ENCODE assay signal across 9 mouse cellular contexts in the genomic region with DNA sequence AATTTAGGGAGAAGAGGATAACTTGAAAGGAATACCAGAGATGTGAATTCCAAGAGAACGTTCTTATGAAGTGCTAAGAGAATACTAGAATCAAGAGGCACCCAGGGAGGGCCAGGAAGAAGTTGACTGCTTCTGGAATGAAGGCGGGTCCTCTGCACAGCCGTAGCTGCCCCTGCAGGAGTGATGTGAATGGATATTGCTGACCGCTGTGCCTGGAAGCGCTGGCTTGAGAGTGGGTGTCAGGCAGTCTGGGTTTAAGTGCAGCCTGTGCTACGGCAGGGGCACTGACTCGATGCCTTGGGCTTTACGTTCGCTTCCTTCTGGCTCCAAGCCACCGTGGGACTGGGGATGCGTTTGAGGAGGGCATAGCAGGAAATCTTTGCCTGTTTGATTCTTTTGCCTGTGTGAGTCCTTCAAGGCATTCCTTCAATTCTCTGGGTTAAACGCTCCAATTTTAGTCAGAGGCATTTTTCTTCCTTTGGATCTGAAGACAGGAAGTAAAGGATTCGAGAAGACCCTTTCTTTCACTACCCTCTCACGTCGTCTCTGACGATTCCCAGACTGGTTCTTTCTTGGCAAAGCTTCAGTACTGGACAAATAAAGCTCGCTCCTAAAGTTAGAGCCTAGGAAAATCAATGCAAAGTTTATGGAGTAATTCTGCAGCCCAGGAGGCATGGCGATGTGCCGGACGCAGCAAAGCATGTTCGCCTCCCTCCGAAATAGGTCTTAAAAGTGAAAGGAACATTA.
DNase-seq lines count a peak whose midpoint lies in the region; ATAC-seq and TF ChIP-seq lines count a peak whose summit lies in the region.
"Had no signal": no experiment of that assay in that cellular context is flagged by ENCODE, and none has a peak within 500 bp of the region (broad histone marks: within the 10 kb centered on the region; RNA-seq: fewer than 3 reads in every experiment).

No protein-coding gene starts in this region.

- WGBS in heart, adult 2 months, result 22% methylated on average over 22 of the region's 22 CpGs
- WGBS in heart, embryonic 13.5 days, result 28% methylated on average over 22 of the region's 22 CpGs

- no peak for TF ChIP-seq CTCF in heart, adult 2 months (IDR thresholded peaks at IDR 0.05)

- H3K27ac ChIP-seq in heart, adult 2 months, result no peak overlapping the region
- no peak overlapping the region for H3K27ac ChIP-seq in heart, embryonic 13.5 days (replicated peaks)

- H3K4me2 ChIP-seq in heart, embryonic 13.5 days, result peak overlapping the region; percentile 72

- no peak for TF ChIP-seq EP300 in heart, adult 2 months (IDR thresholded peaks at IDR 0.05; ENCODE audit: insufficient read depth, low read depth, low read length)

- H3K36me3 ChIP-seq in heart, adult 2 months (ENCODE audit: control insufficient read depth, insufficient read depth, low read length), result no peaks in the 10 kb centered on the region
- no peaks in the 10 kb centered on the region for H3K36me3 ChIP-seq in heart, embryonic 13.5 days

- no peaks in the 10 kb centered on the region for H3K4me1 ChIP-seq in heart, adult 2 months (ENCODE audit: control insufficient read depth, insufficient read depth, low read length)
- peaks cover 14% of the 10 kb centered on the region for H3K4me1 ChIP-seq in heart, embryonic 13.5 days

- TF ChIP-seq POLR2A in heart, adult 2 months (IDR thresholded peaks at IDR 0.05; ENCODE audit: insufficient read depth, low read depth, low read length), result no peak

- intact Hi-C loops in heart, adult 2 months (cut with DNase I), result no loop called here
- intact Hi-C loops in heart, postnatal 25 days (cut with DNase I), result no loop called here
- intact Hi-C loops in left cerebral cortex, postnatal 14 days (cut with DNase I), result no loop called here

- no peak for ATAC-seq in heart, embryonic 13.5 days (ENCODE audit: extremely low read depth, insufficient number of reproducible peaks, low FRiP score, low TSS enrichment)

- H3K9me3 ChIP-seq in heart, embryonic 13.5 days, result no peaks in the 10 kb centered on the region

- DNase-seq in heart, adult 2 months, result no peak
- DNase-seq in heart, postnatal 25 days (ENCODE audit: low spot score), result no peak
- peak; percentile 10 for DNase-seq in MN1 (ENCODE audit: low spot score)
- DNase-seq in lung, postnatal 14 days, result peak; percentile 11
- DNase-seq in layer of hippocampus, adult 9-10 months (ENCODE audit: low spot score), result no peak
- no peak for DNase-seq in left cerebral cortex, postnatal 14 days (ENCODE audit: low spot score in 2 of 2)
- no peak for DNase-seq in spleen, adult 12 weeks (ENCODE audit: low spot score)
- DNase-seq: thymus, postnatal 14 days had no signal

- 0 out of 2 replicates have a peak overlapping the region, but pooled peaks have one; percentile 13 for H3K9ac ChIP-seq in heart, adult 2 months (ENCODE audit: low read depth, low read length)
- peak overlapping the region; percentile 72 for H3K9ac ChIP-seq in heart, embryonic 13.5 days

- H3K27me3 ChIP-seq in heart, adult 2 months (ENCODE audit: control insufficient read depth, insufficient read depth, low read length), result no peaks in the 10 kb centered on the region
- H3K27me3 ChIP-seq in heart, embryonic 13.5 days (replicated peaks), result peaks cover 3% of the 10 kb centered on the region; the same call in 1 of the 2 replicates

- peak overlapping the region; percentile 12; the same call in 1 of the 2 replicates for H3K4me3 ChIP-seq in heart, adult 2 months
- peak overlapping the region; percentile 42 for H3K4me3 ChIP-seq in heart, embryonic 13.5 days

- H3K79me2 ChIP-seq in heart, adult 2 months (replicated peaks; ENCODE audit: control insufficient read depth, insufficient read depth, low read length), result no peaks in the 10 kb centered on the region

Comparison
In these comparisons a context has a peak if more than half of its experiments do, and no peak if none do; other contexts are left out.
1. DNase-seq: peak in MN1 (single experiment) and lung, postnatal 14 days (single experiment); none in heart, adult 2 months (0 of 2), heart, postnatal 25 days (single experiment), layer of hippocampus, adult 9-10 months (single experiment), left cerebral cortex, postnatal 14 days (0 of 2) and spleen, adult 12 weeks (single experiment).